Mouse (Mus musculus): ENCODE measurements at regions not wholly inside any gene's neighbourhood (a gene's known extent, or its start where the extent isn't known, plus 50 kb on each side); places are given as distances from the start of the nearest gene placed in this dataset.
A peak's percentile ranks its signal among the peaks of the same experiment; 100 is the strongest.

DNA sequence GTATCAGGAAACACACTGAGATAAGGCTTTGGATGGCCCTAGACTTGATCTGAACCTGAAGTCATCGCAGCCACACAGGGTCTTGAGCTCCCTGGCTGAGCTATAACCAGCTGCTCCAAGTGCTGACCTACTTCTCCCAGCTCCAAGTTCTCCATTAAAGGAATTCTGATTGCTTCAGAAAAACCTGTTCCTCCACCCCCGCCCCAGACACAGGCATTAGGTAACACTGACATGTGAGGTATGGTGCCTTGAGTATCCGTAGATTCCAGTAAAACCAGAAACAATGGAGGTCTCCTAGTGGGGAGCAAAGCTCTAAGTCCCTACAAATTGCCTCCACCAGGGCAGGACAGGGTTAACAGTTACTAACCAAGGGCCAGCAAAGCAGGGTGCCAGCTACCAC, 129.4 kb upstream of the Topaz1 start:
- no peak for DNase-seq (ENCODE audit: low spot score in 2 of 2)

DNA sequence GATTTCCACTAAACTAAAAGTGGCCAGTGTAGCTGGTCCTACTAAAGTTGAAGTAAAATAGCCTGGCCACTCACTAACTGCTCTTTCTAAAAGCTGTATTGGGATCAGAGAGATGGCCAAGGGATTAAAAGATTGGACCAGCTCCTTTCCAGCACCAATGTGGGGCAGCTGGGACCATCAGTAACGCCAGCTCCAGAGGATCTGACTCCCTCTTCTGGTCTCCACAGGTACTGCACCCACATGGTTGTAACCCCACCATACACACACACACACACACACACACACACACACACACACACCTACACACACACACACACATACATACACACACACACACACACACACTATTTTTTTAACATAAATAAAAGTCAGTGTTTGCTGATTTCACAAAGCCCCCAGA, 122.1 kb upstream of the Topaz1 start:
- DNase-seq (ENCODE audit: low spot score in 2 of 2) = no peak

DNA sequence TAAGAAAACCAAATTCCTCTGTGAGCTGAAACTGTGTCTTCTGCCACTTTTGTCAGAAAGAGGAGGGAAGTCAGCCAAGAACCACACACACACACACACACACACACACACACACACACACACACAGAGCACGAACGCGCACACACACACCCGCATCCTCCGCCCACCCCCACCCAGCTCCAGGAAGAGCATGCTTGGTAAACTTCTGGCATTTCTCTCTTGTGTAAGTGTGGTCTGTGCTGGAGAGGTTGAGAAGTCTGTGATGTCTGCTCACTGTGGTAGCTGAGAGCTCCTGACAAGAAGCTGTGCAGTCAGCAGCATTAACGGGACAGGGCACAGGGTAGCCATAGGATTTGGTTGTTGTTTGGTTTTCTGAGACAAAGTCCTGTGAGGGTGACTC, 120.8 kb upstream of the Topaz1 start:
- DNase-seq (ENCODE audit: low spot score in 2 of 2) = no peak

DNA sequence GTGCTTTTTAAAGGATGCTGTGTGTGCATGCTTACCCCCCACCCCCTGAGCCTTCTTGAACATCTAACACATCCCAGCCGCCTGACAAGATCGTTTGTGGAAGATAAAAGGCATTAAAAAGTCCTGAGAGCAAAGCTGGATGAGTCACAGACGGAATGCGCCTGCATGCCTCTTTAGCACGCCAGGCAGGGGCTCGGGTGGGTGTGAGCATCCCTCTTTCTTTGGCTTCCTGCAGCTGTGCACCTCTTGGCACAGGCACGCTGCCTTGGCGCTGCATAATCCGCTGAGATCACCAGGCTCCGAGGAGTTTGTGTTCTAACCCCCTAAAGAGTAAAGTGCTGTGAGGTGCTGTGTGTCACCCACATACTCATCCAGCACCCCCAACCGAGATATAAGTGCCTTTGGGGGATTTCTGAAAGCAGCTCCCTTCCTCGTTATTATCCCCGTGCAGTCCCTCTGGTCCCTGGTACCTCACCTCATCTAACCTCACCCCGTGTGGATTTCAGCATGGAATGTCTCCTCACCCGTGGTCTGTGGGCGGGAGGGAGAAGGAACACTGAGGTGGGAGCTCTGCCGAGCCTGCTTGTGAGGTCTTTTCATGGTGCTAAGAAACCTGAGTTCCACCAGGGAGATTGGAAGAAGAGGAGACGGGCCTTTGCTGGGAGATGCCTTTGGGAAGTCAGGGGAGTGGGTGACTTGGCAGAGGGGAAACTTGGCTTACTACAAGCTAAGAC, 117.8 kb upstream of the Topaz1 start:
- DNase-seq (ENCODE audit: low spot score in 2 of 2) = no peak

DNA sequence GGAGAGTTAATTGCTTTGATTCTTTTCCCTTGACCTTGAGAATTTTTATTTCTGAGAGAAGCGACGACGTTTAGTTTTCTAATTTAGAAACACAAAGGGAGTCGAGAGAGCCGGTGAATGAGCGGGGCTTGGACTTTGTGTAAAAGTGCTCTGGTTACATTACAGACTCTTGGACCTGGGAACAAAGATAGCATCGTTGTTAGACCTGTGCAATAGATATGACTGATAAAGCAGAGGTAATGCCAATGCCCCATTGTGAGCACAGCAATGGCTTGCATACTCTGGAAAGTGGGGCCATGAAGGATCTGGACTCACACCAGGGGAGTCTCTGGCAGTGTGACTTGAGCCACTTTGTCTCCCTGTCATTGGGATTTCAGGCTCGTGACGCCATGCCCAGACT, 115.4 kb upstream of the Topaz1 start:
- no peak for DNase-seq (ENCODE audit: low spot score in 2 of 2)

DNA sequence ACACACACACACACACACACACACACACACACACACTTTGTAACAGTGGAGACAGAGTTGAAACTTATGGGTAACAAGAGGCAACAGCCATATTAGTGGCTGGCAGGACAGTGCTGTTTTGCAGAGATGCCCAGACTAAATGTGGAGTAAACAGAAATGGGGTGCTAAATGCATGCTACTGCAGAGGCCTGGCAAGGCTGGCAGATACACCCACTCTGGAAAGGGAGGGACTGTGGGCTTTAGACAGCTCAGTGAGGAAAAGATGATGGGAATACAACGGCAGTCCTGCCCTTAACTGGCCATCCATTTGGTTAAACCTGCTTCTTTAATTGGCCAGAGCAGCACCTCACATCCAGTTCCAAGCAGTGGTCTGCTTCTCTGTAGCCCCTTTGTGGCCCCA, 113.7 kb upstream of the Topaz1 start:
- no peak for DNase-seq (ENCODE audit: low spot score in 2 of 2)

DNA sequence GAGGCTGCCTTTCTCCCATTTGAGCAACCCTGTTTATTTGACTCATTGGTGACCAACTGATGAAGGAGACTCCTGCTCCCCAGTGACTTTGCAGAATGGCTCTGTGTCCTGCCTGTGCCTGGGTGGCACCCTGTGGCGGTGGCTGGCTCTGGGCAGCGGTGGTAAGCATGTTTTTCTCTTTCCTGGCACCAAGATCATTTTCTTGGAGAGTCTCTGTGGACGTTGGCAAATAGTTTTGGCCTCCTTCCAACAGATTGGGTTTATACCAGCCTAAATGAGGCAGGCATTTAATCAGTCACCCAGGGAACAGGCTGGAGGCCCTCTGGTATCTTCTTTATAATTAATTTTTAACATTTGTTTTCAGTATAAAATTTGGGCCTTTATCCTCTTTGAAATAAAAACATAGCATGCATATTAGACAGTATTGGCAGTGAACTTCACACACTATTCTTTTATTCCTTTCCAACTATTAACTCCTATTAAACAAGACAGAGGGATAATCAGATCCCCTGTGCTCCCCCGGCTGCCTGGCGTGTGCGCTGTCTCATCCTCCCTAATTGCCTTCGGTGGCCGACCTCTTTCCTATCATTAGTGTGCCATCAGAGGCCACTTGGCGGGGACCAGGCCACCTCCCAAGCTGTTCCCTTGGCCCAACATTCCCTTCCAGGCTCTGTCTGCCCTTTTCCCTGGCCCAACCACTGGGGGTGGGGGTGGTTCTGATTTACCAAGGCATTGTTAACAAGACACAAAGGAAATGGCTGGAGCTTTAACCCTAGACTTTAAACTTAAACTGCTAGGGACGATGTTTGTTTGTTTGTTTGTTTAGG, 111.8 kb upstream of the Topaz1 start:
- DNase-seq (ENCODE audit: low spot score in 2 of 2) = no peak

DNA sequence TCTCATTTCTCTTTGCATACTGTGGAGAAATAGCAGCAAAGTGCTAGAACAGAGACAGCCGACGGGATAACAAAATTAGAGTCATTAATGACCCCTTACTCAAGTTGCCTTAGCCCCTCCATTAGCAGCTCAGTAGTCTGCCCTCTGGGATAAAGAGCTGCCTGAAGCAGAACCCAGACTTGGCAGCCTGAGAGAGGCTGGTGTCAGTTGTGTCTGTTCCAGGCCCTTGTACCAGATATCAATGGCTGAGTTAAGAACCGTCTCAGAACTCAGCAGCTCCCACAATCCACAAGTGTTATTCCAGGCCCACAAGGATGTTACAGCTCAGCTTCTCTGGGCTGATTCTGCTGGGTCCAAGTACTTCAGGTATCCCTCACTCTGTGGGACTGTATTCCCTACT, 109.6 kb upstream of the Topaz1 start:
- DNase-seq (ENCODE audit: low spot score in 2 of 2) = no peak

DNA sequence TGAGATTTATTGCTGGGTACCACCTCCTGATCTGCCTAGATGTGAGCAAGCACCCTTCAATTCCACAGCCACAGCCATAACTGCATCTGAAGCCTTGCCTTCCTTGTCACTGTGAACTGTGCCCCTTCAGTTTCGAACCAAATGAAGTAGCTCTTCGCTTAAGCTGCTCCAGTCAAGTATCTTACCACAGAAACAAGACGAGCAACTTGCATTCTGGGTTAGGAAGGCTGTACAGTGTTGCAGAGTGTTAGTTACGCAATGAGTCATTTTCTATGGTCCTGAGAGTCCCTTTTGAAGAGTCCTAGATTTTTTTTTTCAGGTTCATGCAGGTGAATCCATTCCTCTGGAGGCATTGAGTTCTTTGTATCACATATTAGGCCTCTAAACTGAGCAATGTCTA, 107.9 kb upstream of the Topaz1 start:
- no peak for DNase-seq (ENCODE audit: low spot score in 2 of 2)

DNA sequence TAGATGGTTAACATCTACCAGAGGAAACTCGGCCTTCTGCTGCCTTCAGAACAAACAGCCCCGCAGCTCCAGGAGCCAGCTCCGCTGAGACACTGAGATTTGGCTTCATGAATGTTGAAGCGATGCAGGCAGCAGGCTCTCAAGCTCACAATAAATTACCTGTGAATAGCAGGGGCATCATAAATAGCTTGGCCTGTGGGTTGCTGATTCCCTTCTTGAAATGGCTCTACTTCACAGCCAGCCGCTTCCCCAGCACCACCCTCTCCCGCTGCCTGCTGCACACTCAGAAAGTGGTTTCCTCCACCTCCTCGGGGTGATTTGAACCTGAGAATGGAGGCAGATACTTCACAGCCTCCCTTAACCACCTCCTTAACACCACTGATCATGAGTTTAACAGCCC, 104.2 kb upstream of the Topaz1 start:
- no peak for DNase-seq (ENCODE audit: low spot score in 2 of 2)

DNA sequence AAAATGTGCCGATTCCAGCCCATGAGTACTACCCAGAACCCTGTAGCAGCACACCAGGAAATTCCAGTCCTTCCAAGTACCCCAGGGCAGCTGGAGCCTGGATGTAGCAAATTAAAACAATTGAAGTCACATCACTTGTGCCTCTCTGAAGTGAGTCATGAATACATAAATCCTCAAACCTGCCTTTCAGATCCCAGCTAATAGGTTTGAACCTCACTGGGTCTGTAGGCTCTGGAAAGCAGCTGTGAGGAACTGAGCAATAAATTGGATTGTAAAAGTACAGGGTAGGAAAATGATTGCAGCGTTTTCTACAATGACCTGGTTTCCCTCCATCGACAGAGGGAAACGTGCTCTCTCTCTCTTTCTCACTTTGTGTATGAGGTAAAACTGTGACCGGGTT, 101.6 kb upstream of the Topaz1 start:
- no peak for DNase-seq (ENCODE audit: low spot score in 2 of 2)

DNA sequence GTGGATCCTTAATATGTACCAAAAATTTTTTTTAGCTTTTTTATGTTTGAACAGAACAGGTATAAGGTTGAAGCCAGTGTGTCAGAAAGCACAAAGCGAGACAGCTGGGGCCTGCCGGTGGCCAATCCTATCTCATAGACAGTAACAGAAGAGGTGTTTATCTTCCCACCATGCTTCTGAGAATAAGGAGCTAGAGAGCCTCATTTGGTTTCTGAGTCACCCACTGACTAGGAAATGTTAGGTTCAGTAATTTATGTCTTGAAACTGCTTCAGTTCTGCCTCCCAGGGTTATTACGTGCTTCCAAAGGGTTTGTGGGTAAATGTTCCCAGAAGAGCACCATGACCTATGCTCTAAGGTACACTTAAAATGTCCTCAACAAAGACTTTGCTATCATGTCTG, 96.3 kb upstream of the Topaz1 start:
- DNase-seq (ENCODE audit: low spot score in 2 of 2) = no peak

DNA sequence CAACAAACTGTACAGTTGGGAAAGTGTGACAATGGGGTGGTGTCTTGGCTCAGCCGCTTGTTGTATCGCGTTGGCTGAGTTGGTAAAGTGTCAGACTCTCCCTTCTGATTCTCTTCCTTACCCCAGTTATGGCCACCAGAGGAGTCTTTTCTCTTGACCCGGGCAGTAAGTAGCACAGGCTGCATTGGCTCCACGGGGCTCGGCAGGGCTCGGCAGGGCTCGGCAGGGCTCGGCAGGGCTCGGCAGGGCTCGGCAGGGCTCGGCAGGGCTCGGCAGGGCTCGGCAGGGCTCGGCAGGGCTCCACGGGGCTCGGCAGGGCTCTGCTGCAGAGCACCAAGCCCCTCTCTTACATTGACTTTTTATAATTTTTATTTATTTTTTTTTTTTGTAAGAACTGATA, 91.6 kb upstream of the Topaz1 start:
- DNase-seq (ENCODE audit: low spot score in 2 of 2) = peak; percentile 21 to 49

DNA sequence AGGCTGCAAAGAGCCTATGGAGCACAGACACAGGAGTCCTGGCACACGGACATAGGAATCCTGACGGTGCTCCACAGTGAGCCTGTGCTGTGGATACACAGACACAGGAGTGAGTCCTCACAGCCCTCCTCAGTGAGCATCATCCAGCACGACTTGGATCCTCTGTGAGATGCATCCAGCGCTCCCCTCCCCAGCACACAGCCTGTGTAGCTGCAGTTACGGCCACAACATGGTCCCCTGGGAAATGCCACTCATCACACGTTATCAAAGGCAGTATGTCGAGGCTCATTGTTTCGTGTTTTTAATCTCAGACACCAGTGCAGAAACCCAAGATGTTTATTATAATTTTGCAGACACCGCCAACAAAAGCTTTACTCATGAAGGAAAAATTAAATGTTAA, 87.1 kb upstream of the Topaz1 start:
- DNase-seq (ENCODE audit: low spot score in 2 of 2) = no peak

DNA sequence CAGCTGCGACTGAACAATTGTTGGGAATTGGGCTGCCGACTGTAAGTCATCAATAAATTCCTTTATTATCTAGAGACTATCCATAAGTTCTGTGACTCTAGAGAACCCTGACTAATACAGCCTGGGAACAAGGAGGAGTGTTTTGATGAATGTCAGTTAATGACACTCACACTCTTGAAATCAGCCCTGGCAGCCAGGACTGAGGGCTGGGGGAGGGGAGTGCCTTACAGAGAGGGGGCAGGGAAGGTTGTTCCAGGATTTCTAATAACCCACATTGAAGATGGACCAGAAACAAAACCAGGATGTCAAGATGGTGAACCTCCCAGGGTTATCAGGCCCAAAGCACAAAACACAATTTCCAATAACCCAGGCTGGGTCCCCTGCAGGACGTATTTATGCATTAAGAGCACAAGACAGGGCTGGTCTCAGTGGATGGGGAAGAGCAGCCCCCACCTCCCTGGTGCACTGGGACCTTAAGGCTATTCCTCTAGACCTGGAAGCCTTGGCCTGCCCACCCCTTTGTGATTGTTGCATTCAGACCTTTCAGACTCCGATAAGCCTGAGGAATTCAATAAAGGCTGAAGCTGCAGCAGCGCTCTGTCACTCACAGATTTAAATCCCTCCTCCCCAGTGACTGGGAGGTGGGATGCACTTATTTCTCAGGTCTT, 80.0 kb upstream of the Topaz1 start:
- DNase-seq (ENCODE audit: low spot score in 2 of 2) = no peak

DNA sequence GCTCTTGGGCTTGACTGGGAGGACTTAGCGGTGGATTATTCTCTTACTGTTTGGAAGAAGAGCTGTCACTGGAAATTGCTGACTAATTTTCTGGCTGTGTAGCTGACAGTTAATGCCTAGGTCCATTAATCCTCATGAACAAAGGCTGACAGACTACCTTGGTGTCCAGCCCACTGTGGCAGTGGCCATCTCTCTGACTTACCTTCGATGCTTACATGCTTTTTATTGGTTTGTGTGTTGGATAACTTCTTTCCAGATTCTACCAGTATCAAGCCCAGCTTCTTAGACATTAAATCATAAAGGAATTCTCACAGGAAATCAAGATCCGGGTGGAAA, 79.5 kb upstream of the Topaz1 start:
- DNase-seq (ENCODE audit: low spot score in 2 of 2) = no peak

DNA sequence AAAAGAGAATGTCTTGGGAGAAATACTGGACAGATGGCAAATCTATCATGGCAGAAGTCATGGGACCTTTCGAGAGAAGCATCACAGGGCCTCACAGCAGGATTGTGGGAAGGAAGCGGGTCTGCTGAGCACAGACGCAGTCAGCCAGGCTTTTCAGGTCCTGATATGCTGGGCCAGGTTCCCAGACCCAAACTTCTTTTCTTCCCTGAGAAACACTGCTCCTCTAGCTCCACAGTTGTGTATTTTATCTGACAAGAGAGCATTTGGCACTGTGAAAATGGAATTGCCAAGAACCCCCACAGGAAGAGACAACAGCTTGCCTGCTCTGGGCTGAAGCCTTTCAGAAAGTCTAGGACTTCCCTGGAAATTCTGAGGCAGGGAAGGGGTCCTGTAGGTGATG, 73.4 kb upstream of the Topaz1 start:
- DNase-seq (ENCODE audit: low spot score in 2 of 2) = no peak

DNA sequence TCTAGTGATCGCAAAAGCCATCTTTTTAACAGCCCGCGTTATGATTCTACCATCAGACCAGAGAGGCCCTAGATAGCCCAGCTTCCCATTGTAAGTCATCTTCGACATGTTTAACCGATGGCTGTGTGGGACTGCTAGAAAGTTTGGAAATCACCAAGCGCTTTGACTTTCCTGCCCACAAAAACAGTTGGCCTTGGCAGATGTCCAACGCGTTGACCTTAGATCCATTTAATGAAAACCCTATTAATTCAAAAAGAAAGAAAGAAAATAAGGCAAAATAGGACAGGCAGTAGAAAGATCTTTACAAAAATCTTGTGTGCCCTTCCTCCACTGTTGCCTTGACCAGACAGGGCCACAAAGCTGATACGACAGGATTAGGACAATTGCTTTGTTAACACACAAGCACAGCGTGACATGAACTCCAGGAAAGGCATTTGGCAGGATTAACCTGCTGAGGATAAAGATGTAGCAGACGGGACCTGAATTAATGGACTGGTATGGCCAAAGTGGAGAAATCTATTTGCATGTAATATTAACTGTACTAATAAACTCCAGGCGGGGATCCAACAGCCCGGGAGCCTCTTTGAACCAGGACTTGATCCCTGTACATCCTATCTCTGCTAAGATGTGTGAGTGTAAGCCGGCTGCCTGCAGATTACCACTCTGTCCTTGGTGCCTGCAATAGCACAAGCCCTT, 69.0 kb upstream of the Topaz1 start:
- DNase-seq (ENCODE audit: low spot score in 2 of 2) = no peak

DNA sequence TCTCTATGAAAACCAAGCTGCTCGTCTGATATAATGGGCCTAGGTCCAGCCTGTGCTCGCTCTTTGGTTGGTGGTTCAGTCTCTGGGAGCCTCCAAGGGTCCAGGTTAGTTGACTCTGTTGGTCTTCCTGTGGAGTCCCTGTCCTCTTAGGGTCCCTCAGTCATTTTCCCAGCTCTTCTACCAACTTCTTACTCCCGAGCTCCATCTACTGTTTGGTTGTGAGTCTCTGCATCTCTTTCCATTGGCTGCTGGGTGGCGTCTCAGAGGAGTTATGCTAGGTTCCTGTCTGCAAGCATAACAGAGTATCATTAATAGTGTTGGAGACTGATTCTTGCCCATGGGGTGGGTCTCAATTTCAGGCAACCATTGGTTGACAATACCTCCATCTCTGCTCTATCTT, 60.0 kb upstream of the Topaz1 start:
- DNase-seq (ENCODE audit: low spot score in 2 of 2) = no peak

DNA sequence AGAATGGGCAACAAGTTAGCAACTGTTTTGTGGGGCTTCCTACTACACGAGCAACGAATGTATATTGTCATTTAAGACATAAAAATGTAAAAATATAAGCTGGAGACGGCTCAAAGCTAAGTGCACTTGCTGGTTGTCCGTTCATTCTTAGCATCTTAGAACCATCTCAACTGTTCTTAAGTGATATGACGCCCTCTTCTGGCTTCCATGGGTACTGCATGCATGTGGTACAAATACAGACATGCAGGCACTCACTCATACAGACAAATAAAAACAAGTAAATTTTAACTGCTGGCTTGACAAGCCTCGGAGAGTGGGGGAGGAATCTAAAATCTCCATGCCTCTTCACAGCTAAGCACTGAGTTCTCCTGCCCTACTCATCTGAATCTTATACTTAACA, 55.3 kb upstream of the Topaz1 start:
- DNase-seq (ENCODE audit: low spot score in 2 of 2) = no peak

DNA sequence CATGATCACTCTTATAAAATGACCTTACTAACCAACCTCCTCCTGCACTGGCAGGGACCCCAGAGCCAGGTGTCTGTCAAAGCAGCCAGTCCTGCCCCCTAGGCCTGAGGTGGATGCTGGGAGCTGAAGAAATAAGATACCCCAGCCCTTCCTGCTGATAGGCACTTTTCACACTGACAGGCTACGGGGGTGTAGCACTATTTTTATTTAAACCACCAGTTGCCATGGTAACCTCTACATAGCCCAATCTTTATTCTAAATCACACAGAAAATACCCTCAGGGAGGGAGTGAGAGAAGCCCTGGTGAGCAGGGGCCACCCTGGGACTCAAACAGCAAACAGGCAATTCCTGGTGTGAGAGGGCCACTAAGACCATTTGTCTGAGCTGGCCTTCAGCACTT, 51.4 kb upstream of the Topaz1 start:
- no peak for DNase-seq (ENCODE audit: low spot score in 2 of 2)

Measured in gastrocnemius, postnatal 4 days (tissue).